Mouse (Mus musculus): ENCODE measurements at regions not wholly inside any gene's neighbourhood (a gene's known extent, or its start where the extent isn't known, plus 50 kb on each side); places are given as distances from the start of the nearest gene placed in this dataset.

GRCm38 (mm10) chr10:101330109-101330508 lies 351.2 kb upstream of the Mgat4c start:
- no peak overlapping the region for H3K27ac ChIP-seq (ENCODE audit: low read length)
- no peaks in the 10 kb centered on the region for H3K27me3 ChIP-seq (replicated peaks; ENCODE audit: control insufficient read depth, insufficient read depth, low read length)
- no peaks in the 10 kb centered on the region for H3K4me1 ChIP-seq (replicated peaks; ENCODE audit: control insufficient read depth, insufficient read depth, low read length)
- H3K9ac ChIP-seq (replicated peaks; ENCODE audit: low read depth, low read length): no peak overlapping the region
- 66% methylated on average over 3 of the region's 3 CpGs for WGBS
- H3K4me3 ChIP-seq (replicated peaks; ENCODE audit: low read length): no peak overlapping the region
- H3K36me3 ChIP-seq (ENCODE audit: control insufficient read depth, insufficient read depth): no peaks in the 10 kb centered on the region
- no peak for ATAC-seq
- H3K9me3 ChIP-seq (ENCODE audit: control insufficient read depth, low read length): no peaks in the 10 kb centered on the region
- H3K4me2 ChIP-seq (ENCODE audit: low read length): no peak overlapping the region

GRCm38 (mm10) chr10:101335136-101335535 lies 346.2 kb upstream of the Mgat4c start:
- Histone ChIP-seq H3K4me3 (replicated peaks; ENCODE audit: low read length) (no peak overlapping the region), H3K4me1 (replicated peaks; ENCODE audit: control insufficient read depth, insufficient read depth, low read length) (peaks cover 3% of the 10 kb centered on the region; the same call in 1 of the 2 replicates), H3K9me3 (ENCODE audit: control insufficient read depth, low read length) (no peaks in the 10 kb centered on the region), H3K27ac (ENCODE audit: low read length) (no peak overlapping the region), H3K36me3 (ENCODE audit: control insufficient read depth, insufficient read depth) (no peaks in the 10 kb centered on the region), H3K9ac (replicated peaks; ENCODE audit: low read depth, low read length) (no peak overlapping the region), H3K27me3 (replicated peaks; ENCODE audit: control insufficient read depth, insufficient read depth, low read length) (no peaks in the 10 kb centered on the region), H3K4me2 (ENCODE audit: low read length) (no peak overlapping the region)
- 90% methylated on average over 1 of the region's 3 CpGs for WGBS
- no peak for ATAC-seq

GRCm38 (mm10) chr10:101339565-101339964 lies 341.7 kb upstream of the Mgat4c start:
- H3K9ac ChIP-seq (replicated peaks; ENCODE audit: low read depth, low read length): no peak overlapping the region
- no peaks in the 10 kb centered on the region for H3K9me3 ChIP-seq (ENCODE audit: control insufficient read depth, low read length)
- H3K4me2 ChIP-seq (ENCODE audit: low read length): no peak overlapping the region
- H3K4me1 ChIP-seq (replicated peaks; ENCODE audit: control insufficient read depth, insufficient read depth, low read length): peaks cover 3% of the 10 kb centered on the region; the same call in 1 of the 2 replicates
- H3K27ac ChIP-seq (ENCODE audit: low read length): no peak overlapping the region
- H3K36me3 ChIP-seq (ENCODE audit: control insufficient read depth, insufficient read depth): no peaks in the 10 kb centered on the region
- H3K27me3 ChIP-seq (replicated peaks; ENCODE audit: control insufficient read depth, insufficient read depth, low read length): no peaks in the 10 kb centered on the region
- no peak overlapping the region for H3K4me3 ChIP-seq (replicated peaks; ENCODE audit: low read length)
- 65% methylated on average over 3 of the region's 3 CpGs for WGBS
- ATAC-seq: 0 out of 2 replicates have a peak, but pooled peaks have one; percentile 45

DNA sequence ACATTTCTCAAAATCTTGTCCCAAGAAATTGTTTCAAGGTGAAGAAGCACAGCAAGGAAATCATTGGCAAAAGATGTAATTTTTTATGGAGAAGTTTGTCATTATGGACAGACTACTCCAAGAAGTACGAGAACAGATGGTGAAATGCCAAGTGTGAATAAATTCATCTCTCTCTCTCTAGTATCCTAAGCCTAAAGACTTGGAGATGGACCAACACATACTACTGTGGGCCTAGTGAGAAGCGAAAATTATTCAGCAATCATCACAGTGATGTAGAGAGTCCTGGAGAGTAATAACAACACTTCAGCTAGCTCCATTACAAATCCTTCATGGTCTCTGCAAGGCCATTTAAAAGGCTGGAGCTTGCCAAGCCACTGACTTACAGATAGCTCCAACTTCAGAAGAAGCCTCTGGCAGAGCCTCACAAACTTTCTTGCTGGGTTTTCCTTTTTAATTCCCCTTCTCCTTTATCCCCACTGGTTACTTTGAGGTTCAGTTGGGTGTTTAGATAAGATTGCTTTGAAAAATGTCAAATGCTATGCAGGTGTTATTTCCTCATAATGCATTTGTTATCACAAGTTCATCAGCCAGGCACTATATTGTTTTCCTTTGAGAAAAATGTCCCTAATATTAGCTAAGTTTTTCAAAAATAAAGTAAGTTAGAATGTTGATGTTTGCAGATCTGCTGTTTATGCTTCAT lies 330.9 kb upstream of the Mgat4c start:
- Histone ChIP-seq H3K9ac (replicated peaks; ENCODE audit: low read depth, low read length) (no peak overlapping the region), H3K9me3 (ENCODE audit: control insufficient read depth, low read length) (no peaks in the 10 kb centered on the region), H3K4me2 (ENCODE audit: low read length) (no peak overlapping the region), H3K4me1 (replicated peaks; ENCODE audit: control insufficient read depth, insufficient read depth, low read length) (no peaks in the 10 kb centered on the region), H3K27me3 (replicated peaks; ENCODE audit: control insufficient read depth, insufficient read depth, low read length) (no peaks in the 10 kb centered on the region), H3K27ac (ENCODE audit: low read length) (no peak overlapping the region), H3K36me3 (ENCODE audit: control insufficient read depth, insufficient read depth) (no peaks in the 10 kb centered on the region), H3K4me3 (replicated peaks; ENCODE audit: low read length) (no peak overlapping the region)
- WGBS: 49% methylated on average over 2 of the region's 2 CpGs
- ATAC-seq: peak; percentile 92

DNA sequence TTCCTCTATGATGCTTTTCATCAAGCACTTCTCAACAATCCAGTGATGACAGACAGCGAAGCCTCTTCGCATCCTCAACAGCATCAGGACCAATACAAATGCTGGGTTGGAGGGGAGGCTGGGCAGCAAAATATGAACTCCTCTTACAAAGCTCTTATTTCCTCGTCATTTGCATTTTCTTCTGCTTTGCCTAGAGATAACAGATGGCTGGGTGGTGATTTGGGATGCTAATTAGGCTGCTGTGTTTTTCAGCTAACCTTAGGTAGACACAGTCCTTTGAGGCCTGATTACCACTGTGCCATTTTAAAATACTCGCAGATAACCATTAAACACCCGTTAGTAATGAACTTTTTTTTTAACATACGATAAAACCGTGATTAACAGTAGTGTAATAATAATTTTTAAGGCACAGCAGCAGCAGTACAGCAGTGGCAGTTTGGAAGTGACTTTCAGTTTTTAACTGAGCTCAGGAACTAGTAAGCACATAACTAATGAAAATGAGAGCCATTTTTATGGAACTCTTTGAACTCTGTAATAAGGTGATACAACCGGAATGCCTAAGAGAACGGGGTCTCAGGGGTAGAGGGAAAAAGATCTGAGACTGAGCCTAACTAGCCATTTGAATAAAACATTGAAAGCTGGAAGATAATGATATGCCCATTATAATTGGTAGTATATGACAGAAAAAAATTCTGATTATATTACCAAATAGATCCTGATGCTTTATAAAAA lies 307.3 kb upstream of the Mgat4c start:
- Histone ChIP-seq H3K36me3 (ENCODE audit: control insufficient read depth, insufficient read depth) (no peaks in the 10 kb centered on the region), H3K9me3 (ENCODE audit: control insufficient read depth, low read length) (no peaks in the 10 kb centered on the region), H3K9ac (replicated peaks; ENCODE audit: low read depth, low read length) (no peak overlapping the region), H3K27me3 (replicated peaks; ENCODE audit: control insufficient read depth, insufficient read depth, low read length) (no peaks in the 10 kb centered on the region), H3K4me3 (replicated peaks; ENCODE audit: low read length) (no peak overlapping the region), H3K4me1 (replicated peaks; ENCODE audit: control insufficient read depth, insufficient read depth, low read length) (peaks cover 6% of the 10 kb centered on the region), H3K27ac (ENCODE audit: low read length) (peak overlapping the region; percentile 77), H3K4me2 (ENCODE audit: low read length) (peak overlapping the region; percentile 24; the same call in 1 of the 2 replicates)
- peak; percentile 96 for ATAC-seq
- 24% methylated on average over 9 of the region's 9 CpGs for WGBS

DNA sequence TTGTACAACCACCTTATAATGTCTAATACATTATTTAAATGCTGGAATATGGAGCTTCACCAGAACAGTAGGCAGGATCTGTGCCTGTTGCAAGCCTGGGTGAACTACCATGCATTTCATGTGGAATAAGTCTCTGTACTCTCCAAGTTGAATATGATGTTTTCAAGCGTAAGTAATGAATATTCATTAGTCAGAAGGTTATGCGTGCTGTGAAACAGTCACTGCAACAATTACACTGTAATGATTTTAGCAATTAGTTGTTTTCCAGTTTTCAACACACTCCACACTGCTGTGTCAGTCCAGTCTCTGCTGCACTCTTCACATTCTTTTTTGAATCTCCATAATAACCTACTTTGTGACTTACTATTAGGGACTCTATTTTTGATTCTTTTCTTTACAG lies 287.9 kb upstream of the Mgat4c start:
- Histone ChIP-seq H3K9ac (replicated peaks; ENCODE audit: low read depth, low read length) (no peak overlapping the region), H3K9me3 (ENCODE audit: control insufficient read depth, low read length) (no peaks in the 10 kb centered on the region), H3K27ac (ENCODE audit: low read length) (no peak overlapping the region), H3K4me2 (ENCODE audit: low read length) (no peak overlapping the region), H3K4me1 (replicated peaks; ENCODE audit: control insufficient read depth, insufficient read depth, low read length) (no peaks in the 10 kb centered on the region), H3K4me3 (replicated peaks; ENCODE audit: low read length) (no peak overlapping the region), H3K27me3 (replicated peaks; ENCODE audit: control insufficient read depth, insufficient read depth, low read length) (no peaks in the 10 kb centered on the region), H3K36me3 (ENCODE audit: control insufficient read depth, insufficient read depth) (no peaks in the 10 kb centered on the region)
- 25% methylated on average over 2 of the region's 2 CpGs for WGBS
- ATAC-seq: 0 out of 2 replicates have a peak, but pooled peaks have one; percentile 18

GRCm38 (mm10) chr10:101399206-101399605 lies 282.1 kb upstream of the Mgat4c start:
- Histone ChIP-seq H3K9me3 (ENCODE audit: control insufficient read depth, low read length) (no peaks in the 10 kb centered on the region), H3K4me1 (replicated peaks; ENCODE audit: control insufficient read depth, insufficient read depth, low read length) (no peaks in the 10 kb centered on the region), H3K9ac (replicated peaks; ENCODE audit: low read depth, low read length) (no peak overlapping the region), H3K4me2 (ENCODE audit: low read length) (no peak overlapping the region), H3K27me3 (replicated peaks; ENCODE audit: control insufficient read depth, insufficient read depth, low read length) (no peaks in the 10 kb centered on the region), H3K27ac (ENCODE audit: low read length) (no peak overlapping the region), H3K4me3 (replicated peaks; ENCODE audit: low read length) (no peak overlapping the region), H3K36me3 (ENCODE audit: control insufficient read depth, insufficient read depth) (no peaks in the 10 kb centered on the region)
- WGBS: 56% methylated on average over 3 of the region's 3 CpGs
- ATAC-seq: peak; percentile 93

DNA sequence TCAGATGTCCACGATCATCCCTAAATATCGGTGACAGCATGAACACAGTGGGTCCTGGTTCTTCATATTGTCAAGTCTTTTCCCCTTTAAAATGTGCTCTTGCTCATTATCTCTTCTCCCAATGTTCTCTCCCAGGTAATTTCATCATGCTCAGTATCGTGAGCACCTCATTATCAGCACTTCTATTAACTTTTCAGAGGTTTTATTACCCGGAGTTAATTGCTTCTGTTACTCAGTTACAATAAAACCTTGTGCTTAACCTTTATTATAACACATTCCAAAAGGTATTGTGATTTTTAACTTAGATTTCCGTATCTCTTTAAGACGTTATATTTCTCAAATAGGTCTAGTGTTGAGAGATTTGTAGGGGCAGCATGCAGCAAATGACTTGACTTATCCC lies 266.0 kb upstream of the Mgat4c start:
- no peak overlapping the region for H3K4me3 ChIP-seq (replicated peaks; ENCODE audit: low read length)
- no peak overlapping the region for H3K27ac ChIP-seq (ENCODE audit: low read length)
- H3K9me3 ChIP-seq (ENCODE audit: control insufficient read depth, low read length): no peaks in the 10 kb centered on the region
- no peaks in the 10 kb centered on the region for H3K36me3 ChIP-seq (ENCODE audit: control insufficient read depth, insufficient read depth)
- no peak overlapping the region for H3K4me2 ChIP-seq (ENCODE audit: low read length)
- ATAC-seq: no peak
- no peaks in the 10 kb centered on the region for H3K4me1 ChIP-seq (replicated peaks; ENCODE audit: control insufficient read depth, insufficient read depth, low read length)
- no peaks in the 10 kb centered on the region for H3K27me3 ChIP-seq (replicated peaks; ENCODE audit: control insufficient read depth, insufficient read depth, low read length)
- WGBS: 65% methylated on average over 6 of the region's 6 CpGs
- H3K9ac ChIP-seq (replicated peaks; ENCODE audit: low read depth, low read length): no peak overlapping the region

DNA sequence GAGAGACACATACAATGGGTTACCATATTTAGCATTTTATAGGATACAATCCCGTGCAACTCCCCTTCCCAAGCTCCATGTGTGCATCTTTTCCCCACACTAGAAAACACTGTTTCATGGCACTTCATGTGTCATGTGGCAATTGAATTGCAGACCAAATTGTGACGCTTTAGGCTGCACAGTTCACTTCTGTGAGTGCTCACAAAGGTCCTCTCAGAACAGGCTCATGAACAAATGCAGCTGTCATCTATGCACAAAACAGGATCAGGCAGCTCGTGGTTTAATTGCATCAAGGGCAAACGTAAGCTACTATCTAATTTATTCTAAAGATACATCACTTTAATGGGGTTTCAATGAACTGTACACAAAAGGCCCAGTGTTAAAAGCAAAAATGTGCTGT lies 258.7 kb upstream of the Mgat4c start:
- WGBS: 17% methylated on average over 4 of the region's 4 CpGs
- ATAC-seq: peak; percentile 54; the same call in 1 of the 2 replicates
- Histone ChIP-seq H3K4me3 (replicated peaks; ENCODE audit: low read length) (no peak overlapping the region), H3K9ac (replicated peaks; ENCODE audit: low read depth, low read length) (no peak overlapping the region), H3K27ac (ENCODE audit: low read length) (no peak overlapping the region), H3K36me3 (ENCODE audit: control insufficient read depth, insufficient read depth) (no peaks in the 10 kb centered on the region), H3K4me1 (replicated peaks; ENCODE audit: control insufficient read depth, insufficient read depth, low read length) (0 out of 2 replicates have a peak, but pooled peaks cover 2% of the 10 kb centered on the region), H3K9me3 (ENCODE audit: control insufficient read depth, low read length) (no peaks in the 10 kb centered on the region), H3K4me2 (ENCODE audit: low read length) (no peak overlapping the region), H3K27me3 (replicated peaks; ENCODE audit: control insufficient read depth, insufficient read depth, low read length) (no peaks in the 10 kb centered on the region)
